Mouse (Mus musculus): ENCODE results near the gene Slco1a6. TPM values are rescaled to one million over a fixed set of nuclear protein-coding genes. Genes with fewer than 3 reads are reported as not detected.

Gene Slco1a6
- total and polyA plus RNA-seq, 2 experiments from 2014 or later: not detected

DNA sequence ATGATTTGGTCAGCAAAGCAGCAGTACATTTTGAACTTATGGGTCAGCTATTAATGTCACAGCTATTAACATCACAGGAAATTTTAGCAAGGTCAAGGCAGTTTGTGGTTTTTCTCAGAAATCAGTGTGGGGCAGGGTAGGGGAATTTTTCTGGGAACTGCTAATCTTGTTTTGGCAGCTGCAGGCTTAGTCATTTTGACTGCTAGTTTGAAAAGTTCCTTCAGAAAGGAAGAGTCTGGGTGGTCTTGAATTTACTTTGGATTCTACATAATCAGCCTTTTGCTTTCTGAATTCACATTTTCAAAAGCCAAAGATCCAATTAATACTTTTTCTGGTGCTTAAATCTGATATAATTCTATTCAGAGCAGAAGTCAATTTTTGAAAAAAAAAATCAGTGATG is 1.4 kb upstream of the Slco1a6 start:
- Histone ChIP-seq H3K4me2 (ENCODE audit: low read depth, low read length, poor library complexity, severe bottlenecking) (no peak overlapping the region), H3K4me1 (ENCODE audit: insufficient read depth, low read length) (no peaks in the 10 kb centered on the region), H3K27me3 (ENCODE audit: insufficient read depth, low read length) (no peaks in the 10 kb centered on the region), H3K9ac (replicated peaks; ENCODE audit: low read length, poor library complexity, severe bottlenecking) (no peak overlapping the region), H3K9me3 (ENCODE audit: low read length) (no peaks in the 10 kb centered on the region), H3K36me3 (ENCODE audit: insufficient read depth, low read length) (no peaks in the 10 kb centered on the region), H3K27ac (ENCODE audit: low read depth, low read length) (no peak overlapping the region), H3K4me3 (ENCODE audit: low read depth, low read length) (no peak overlapping the region)
- DNase-seq (ENCODE audit: low spot score) (no peak), ATAC-seq (ENCODE audit: low FRiP score) (no peak)
- TF ChIP-seq CTCF (IDR thresholded peaks at IDR 0.05): no peak

DNA sequence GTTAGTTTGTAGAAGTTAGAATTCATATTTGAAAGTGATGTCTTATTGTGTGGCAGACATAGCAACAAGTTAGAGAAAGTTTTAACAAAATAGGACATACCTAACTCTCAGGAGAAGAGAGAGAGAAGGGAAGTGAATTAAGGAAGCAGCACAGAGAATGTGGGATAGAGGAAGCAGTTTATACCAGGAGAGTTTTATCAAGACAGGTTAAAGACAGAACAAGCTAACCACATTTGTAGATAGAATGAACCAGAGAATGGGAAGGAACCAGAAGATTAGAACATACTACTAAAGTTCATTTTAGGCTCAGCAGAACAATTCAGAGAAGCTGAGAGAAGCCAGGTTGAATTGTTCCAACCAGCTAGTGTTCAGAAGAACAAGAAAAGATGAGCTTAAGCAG is 7.8 kb downstream of the Slco1a6 start:
- Histone ChIP-seq H3K36me3 (ENCODE audit: insufficient read depth, low read length) (no peaks in the 10 kb centered on the region), H3K4me3 (ENCODE audit: low read depth, low read length) (no peak overlapping the region)
- ATAC-seq (ENCODE audit: low FRiP score): no peak

DNA sequence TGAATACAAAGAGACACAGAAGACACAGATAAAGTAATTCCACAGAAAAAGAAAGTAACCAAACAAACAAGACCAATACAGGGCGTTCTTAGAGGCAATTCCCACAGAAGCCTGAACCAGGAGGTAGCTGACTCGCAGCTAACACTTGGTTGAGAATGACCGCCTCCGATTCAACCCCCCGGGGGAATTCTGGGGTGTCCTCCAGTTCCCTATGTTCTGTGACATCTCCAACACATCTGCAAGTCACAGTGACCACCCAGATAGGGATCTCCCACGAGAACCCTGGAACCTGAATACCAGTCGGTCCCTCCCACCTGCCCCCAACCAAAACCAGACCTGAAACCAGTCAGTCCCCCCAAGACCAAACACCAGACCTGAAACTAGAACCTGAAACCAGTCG is 14.1 kb downstream of the Slco1a6 start:
- Histone ChIP-seq H3K27ac (ENCODE audit: low read depth, low read length) (no peak overlapping the region), H3K9ac (replicated peaks; ENCODE audit: low read length, poor library complexity, severe bottlenecking) (no peak overlapping the region), H3K4me2 (ENCODE audit: low read depth, low read length, poor library complexity, severe bottlenecking) (no peak overlapping the region), H3K27me3 (ENCODE audit: insufficient read depth, low read length) (no peaks in the 10 kb centered on the region), H3K36me3 (ENCODE audit: insufficient read depth, low read length) (no peaks in the 10 kb centered on the region), H3K4me3 (ENCODE audit: low read depth, low read length) (no peak overlapping the region), H3K9me3 (ENCODE audit: low read length) (no peaks in the 10 kb centered on the region), H3K4me1 (ENCODE audit: insufficient read depth, low read length) (no peaks in the 10 kb centered on the region)
- 90% methylated on average over 8 of the region's 8 CpGs for whole genome bisulfite sequencing
- DNase-seq (ENCODE audit: low spot score): no peak
- no peak for TF ChIP-seq CTCF (IDR thresholded peaks at IDR 0.05)
- no peak for ATAC-seq (ENCODE audit: low FRiP score)

More for the DNA sequence above, 7.8 kb downstream of the Slco1a6 start:
- no peak for TF ChIP-seq CTCF (IDR thresholded peaks at IDR 0.05)
- Histone ChIP-seq H3K4me1 (ENCODE audit: insufficient read depth, low read length) (no peaks in the 10 kb centered on the region), H3K9ac (replicated peaks; ENCODE audit: low read length, poor library complexity, severe bottlenecking) (no peak overlapping the region), H3K27ac (ENCODE audit: low read depth, low read length) (no peak overlapping the region), H3K9me3 (ENCODE audit: low read length) (no peaks in the 10 kb centered on the region), H3K4me2 (ENCODE audit: low read depth, low read length, poor library complexity, severe bottlenecking) (no peak overlapping the region), H3K27me3 (ENCODE audit: insufficient read depth, low read length) (no peaks in the 10 kb centered on the region)
- no peak for DNase-seq (ENCODE audit: low spot score)

DNA sequence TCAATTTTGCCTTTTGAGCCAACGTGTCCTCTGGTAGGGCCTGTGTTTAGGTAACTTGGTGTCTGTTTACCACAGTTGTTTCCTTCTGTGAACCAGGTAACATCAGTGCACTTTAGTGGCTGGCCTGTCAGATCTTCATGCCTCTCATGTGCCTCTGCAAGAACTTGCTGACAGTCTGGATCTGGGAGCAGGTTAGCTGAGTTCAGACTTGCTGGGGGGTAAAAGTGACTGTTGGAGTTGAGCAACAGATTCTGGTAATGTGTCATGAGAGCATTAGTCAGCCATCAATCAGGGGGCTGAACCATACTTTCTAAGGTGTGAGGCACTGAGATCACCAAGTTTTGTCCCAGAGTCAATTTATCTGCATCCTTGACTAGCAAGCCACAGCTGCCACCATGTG is 16.4 kb downstream of the Slco1a6 start:
- Histone ChIP-seq H3K4me1 (ENCODE audit: insufficient read depth, low read length) (no peaks in the 10 kb centered on the region), H3K36me3 (ENCODE audit: insufficient read depth, low read length) (no peaks in the 10 kb centered on the region), H3K27ac (ENCODE audit: low read depth, low read length) (no peak overlapping the region), H3K27me3 (ENCODE audit: insufficient read depth, low read length) (no peaks in the 10 kb centered on the region), H3K4me3 (ENCODE audit: low read depth, low read length) (no peak overlapping the region), H3K9me3 (ENCODE audit: low read length) (no peaks in the 10 kb centered on the region), H3K4me2 (ENCODE audit: low read depth, low read length, poor library complexity, severe bottlenecking) (no peak overlapping the region), H3K9ac (replicated peaks; ENCODE audit: low read length, poor library complexity, severe bottlenecking) (no peak overlapping the region)
- DNase-seq (ENCODE audit: low spot score) (no peak), ATAC-seq (ENCODE audit: low FRiP score) (no peak)
- WGBS: 88% methylated on average over 1 of the region's 1 CpGs
- TF ChIP-seq CTCF (IDR thresholded peaks at IDR 0.05): no peak

DNA sequence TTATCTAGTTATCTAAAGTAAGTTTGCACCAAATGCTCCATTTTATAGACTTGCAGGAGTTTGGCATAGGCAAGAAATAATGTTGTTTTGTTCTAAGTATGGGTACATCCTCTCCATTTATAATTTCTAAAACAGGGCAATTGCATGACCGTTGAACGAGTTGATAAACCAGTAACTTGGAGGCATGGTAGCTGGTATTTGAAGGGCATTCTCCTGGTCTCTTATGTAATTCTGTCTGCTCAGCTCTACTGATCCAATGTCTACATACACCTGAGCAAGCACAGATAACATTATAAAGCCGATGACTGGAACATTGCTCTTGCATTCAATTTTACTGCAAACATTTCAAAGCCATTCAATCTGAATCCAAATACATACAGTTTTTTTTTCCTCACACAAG is 20.9 kb downstream of the Slco1a6 start:
- H3K36me3 ChIP-seq (ENCODE audit: insufficient read depth, low read length): no peaks in the 10 kb centered on the region
- no peaks in the 10 kb centered on the region for H3K27me3 ChIP-seq (ENCODE audit: insufficient read depth, low read length)
- no peaks in the 10 kb centered on the region for H3K4me1 ChIP-seq (ENCODE audit: insufficient read depth, low read length)
- TF ChIP-seq CTCF (IDR thresholded peaks at IDR 0.05): no peak
- DNase-seq (ENCODE audit: low spot score): no peak
- 98% methylated on average over 3 of the region's 3 CpGs for WGBS
- no peak for ATAC-seq (ENCODE audit: low FRiP score)
- H3K4me2 ChIP-seq (ENCODE audit: low read depth, low read length, poor library complexity, severe bottlenecking): no peak overlapping the region
- H3K4me3 ChIP-seq (ENCODE audit: low read depth, low read length): no peak overlapping the region
- no peak overlapping the region for H3K9ac ChIP-seq (replicated peaks; ENCODE audit: low read length, poor library complexity, severe bottlenecking)
- no peak overlapping the region for H3K27ac ChIP-seq (ENCODE audit: low read depth, low read length)
- no peaks in the 10 kb centered on the region for H3K9me3 ChIP-seq (ENCODE audit: low read length)

DNA sequence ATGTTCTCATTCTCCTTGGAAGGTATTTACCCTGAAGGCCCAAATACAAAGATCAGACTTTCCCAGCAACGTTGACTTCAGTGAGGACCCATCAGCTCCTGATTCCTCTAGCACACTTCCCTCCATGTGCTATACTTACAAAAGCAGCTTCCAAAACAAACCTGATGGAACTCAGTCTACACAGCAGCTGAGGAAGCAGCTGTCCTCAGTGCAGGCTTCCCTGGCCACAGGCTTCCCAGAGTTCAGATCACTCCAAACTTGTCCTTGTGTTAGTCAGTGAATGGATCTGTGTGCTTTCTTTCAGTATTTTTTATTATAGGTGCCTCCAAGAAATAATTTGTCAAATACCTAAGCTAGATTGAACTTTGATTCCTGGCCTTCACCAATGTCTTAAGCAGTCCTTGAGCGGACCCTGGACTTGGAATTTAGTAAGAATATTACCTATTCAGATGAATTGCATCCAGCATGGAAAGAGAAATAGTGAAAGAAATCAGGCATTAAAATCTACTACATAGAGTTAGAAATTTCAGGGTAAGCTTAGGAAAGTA is 22.4 kb downstream of the Slco1a6 start:
- Histone ChIP-seq H3K9me3 (ENCODE audit: low read length) (no peaks in the 10 kb centered on the region), H3K4me2 (ENCODE audit: low read depth, low read length, poor library complexity, severe bottlenecking) (no peak overlapping the region), H3K27me3 (ENCODE audit: insufficient read depth, low read length) (no peaks in the 10 kb centered on the region), H3K36me3 (ENCODE audit: insufficient read depth, low read length) (no peaks in the 10 kb centered on the region), H3K4me3 (ENCODE audit: low read depth, low read length) (no peak overlapping the region), H3K9ac (replicated peaks; ENCODE audit: low read length, poor library complexity, severe bottlenecking) (no peak overlapping the region), H3K4me1 (ENCODE audit: insufficient read depth, low read length) (no peaks in the 10 kb centered on the region), H3K27ac (ENCODE audit: low read depth, low read length) (no peak overlapping the region)
- no peak for TF ChIP-seq CTCF (IDR thresholded peaks at IDR 0.05)
- no peak for ATAC-seq (ENCODE audit: low FRiP score)
- WGBS: 85% methylated on average over 2 of the region's 2 CpGs
- DNase-seq (ENCODE audit: low spot score): no peak
